Mouse (Mus musculus): ENCODE data around the gene Kcnj14. TPM values are rescaled to one million over a fixed set of nuclear protein-coding genes. Genes with fewer than 3 reads are reported as not detected.

The Kcnj14 gene
- total RNA-seq, 1 experiment from 2014 or later: 0.30 TPM

Other genes starting within 250 kb of the Kcnj14 start
- not detected in 2 replicates for gene Fgf21, start 209.3 kb downstream of the Kcnj14 start, total RNA-seq (2021)
- gene Fut1, start 207.5 kb downstream of the Kcnj14 start, total RNA-seq (2021): not detected in 2 replicates
- gene Izumo1, start 203.0 kb downstream of the Kcnj14 start, total RNA-seq (2021): 0.36 TPM in 1 of 2 replicates, not detected in the other
- 21.3 and 23.3 TPM in 2 replicates for gene Rasip1, start 197.3 kb downstream of the Kcnj14 start, total RNA-seq (2021)
- gene Mamstr, start 184.8 kb downstream of the Kcnj14 start, total RNA-seq (2021): 3.5 and 4.3 TPM in 2 replicates
- not detected in 2 replicates for gene Fut2, start 158.4 kb downstream of the Kcnj14 start, total RNA-seq (2021)
- not detected in 2 replicates for gene Ntn5, start 140.8 kb downstream of the Kcnj14 start, total RNA-seq (2021)
- gene Sec1, start 130.4 kb downstream of the Kcnj14 start, total RNA-seq (2021): 0.39 TPM in 1 of 2 replicates, not detected in the other
- gene Car11, start 124.9 kb downstream of the Kcnj14 start, total RNA-seq (2021): 15.7 and 15.8 TPM in 2 replicates
- gene Dbp, start 119.7 kb downstream of the Kcnj14 start, total RNA-seq (2021): 282 and 444 TPM in 2 replicates
- gene Rpl18, start 109.3 kb downstream of the Kcnj14 start, total RNA-seq (2021): 964 and 1,249 TPM in 2 replicates
- gene Sphk2, start 106.8 kb downstream of the Kcnj14 start, total RNA-seq (2021): 38.2 and 42.0 TPM in 2 replicates
- gene Fam83e, start 103.6 kb downstream of the Kcnj14 start, total RNA-seq (2021): 0.30 and 0.76 TPM in 2 replicates
- not detected in 2 replicates for gene Spaca4, start 99.0 kb downstream of the Kcnj14 start, total RNA-seq (2021)
- gene Lmtk3, start 41.0 kb downstream of the Kcnj14 start, total RNA-seq (2021): 10.0 and 14.8 TPM in 2 replicates
- gene Sult2b1, start 40.1 kb downstream of the Kcnj14 start, total RNA-seq (2021): 0.90 and 1.1 TPM in 2 replicates
- gene Cyth2, start 10.2 kb downstream of the Kcnj14 start, total RNA-seq (2021): 114 and 134 TPM in 2 replicates
- 22.3 and 26.6 TPM in 2 replicates for gene Grwd1, start 6.2 kb upstream of the Kcnj14 start, total RNA-seq (2021)
- gene Kdelr1, start 48.0 kb upstream of the Kcnj14 start, total RNA-seq (2021): 140 and 141 TPM in 2 replicates
- gene Grin2d, start 53.6 kb upstream of the Kcnj14 start, total RNA-seq (2021): 0.43 and 1.2 TPM in 2 replicates
- 0.70 TPM in 1 of 2 replicates, not detected in the other for gene Syngr4, start 71.9 kb upstream of the Kcnj14 start, total RNA-seq (2021)
- gene Tmem143, start 72.2 kb upstream of the Kcnj14 start, total RNA-seq (2021): 53.0 and 61.3 TPM in 2 replicates
- 231 and 241 TPM in 2 replicates for gene Emp3, start 96.6 kb upstream of the Kcnj14 start, total RNA-seq (2021)
- 26.4 and 27.9 TPM in 2 replicates for gene Ccdc114, start 99.3 kb upstream of the Kcnj14 start, total RNA-seq (2021)
- 0.15 and 1.9 TPM in 2 replicates for gene Abcc6, start 205.5 kb upstream of the Kcnj14 start, total RNA-seq (2021)
- 60.0 and 64.7 TPM in 2 replicates for gene Nomo1, start 208.9 kb upstream of the Kcnj14 start, total RNA-seq (2021)

Measured in adrenal gland, postnatal 25 days (tissue).